Mouse (Mus musculus) ES-CJ7 (cell line): Measurements from ENCODE around the gene Nyap2.
"Not testable (repeated sequence)": the region's sequence is repeated elsewhere in the genome, so short reads cannot be mapped to it uniquely, and the experiment has no call there.

ENCODE experiments used
- DNase-seq: peaks from one replicate; pipeline ENCODE4 v3.0.0; 2011; ENCODE audit warnings: low read depth, low spot score

The Nyap2 gene

GRCm38 (mm10) chr1:81179725-81180124, 103.0 kb downstream of the Nyap2 start:
- DNase-seq = no peak

GRCm38 (mm10) chr1:81180686-81181085, 103.9 kb downstream of the Nyap2 start:
- no peak for DNase-seq

DNA sequence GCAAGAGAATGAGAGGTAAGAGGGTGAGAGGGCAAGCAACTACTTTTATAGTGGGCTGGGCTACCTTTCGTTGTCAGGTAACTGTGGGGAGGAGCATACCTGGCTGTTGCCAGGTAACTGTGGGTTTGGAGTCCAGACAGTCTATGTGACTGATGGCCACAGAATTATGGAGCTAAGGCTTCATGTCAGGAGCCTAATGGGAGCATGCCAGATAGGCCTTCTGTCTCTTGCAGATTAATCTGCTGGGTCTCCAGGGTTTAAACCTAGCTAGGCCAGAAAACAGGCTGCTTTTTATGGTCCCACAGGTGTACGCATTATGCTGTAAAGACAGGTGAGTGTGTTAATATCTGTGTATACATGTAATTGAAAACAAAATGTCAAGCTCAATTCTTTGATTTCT, 132.8 kb downstream of the Nyap2 start:
- no peak for DNase-seq

DNA sequence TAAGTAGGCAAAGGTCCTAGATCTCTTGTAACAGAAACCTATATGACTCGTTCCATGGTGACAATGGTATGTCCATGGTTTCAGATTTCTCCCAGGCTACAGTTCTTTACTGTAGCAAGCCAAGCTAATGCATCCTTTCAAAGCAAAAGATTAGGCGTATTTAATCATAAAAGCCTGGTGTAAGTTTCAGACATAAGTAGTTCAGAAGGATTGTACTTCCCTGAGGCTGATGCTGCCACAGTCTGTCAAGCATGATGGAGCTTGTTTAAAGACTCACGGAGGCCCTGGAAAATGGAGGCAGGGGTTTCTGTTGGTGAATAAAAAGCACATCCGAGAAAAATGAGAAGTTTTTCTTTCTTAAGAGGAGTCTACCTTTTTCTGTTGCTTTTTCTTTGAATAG, 134.7 kb downstream of the Nyap2 start:
- no peak for DNase-seq

- DNase-seq = no peak
Observed at GRCm38 (mm10) chr1:81219790-81220189, 143.0 kb downstream of the Nyap2 start.

DNA sequence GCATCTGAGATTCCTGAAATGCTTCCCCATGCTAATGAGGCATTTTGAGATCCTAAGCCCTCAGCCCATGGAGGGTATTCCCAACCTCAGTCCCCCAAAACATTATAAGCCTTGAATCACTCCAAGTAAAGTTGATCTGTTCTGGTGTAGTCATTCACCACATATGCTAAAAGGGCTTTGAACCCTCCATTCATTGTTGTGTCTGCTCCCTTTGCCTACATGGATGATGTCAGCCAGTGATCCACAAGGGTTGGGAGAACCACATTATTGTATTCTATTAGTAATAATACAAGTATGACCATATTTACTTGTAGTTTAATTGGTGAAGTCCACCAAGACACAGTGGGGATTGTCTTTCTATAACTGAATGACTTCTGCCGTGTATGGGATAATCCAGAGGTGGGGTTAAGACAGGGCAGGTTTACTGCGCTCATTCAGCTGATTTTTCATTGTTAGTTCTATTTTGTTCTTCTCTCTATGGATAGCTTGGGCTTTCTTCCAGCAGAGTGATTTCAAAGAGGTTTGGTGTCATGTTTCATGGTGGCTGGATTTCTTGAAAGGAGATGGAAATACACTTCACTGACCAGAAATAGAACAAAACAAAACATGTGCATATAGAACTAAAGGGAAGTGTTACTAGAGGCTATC, 155.1 kb downstream of the Nyap2 start:
- DNase-seq = no peak

GRCm38 (mm10) chr1:81232407-81232789, 155.6 kb downstream of the Nyap2 start:
- not testable (repeated sequence) for DNase-seq

GRCm38 (mm10) chr1:81248447-81249205, 171.9 kb downstream of the Nyap2 start:
- DNase-seq = no peak

- DNase-seq = no peak
Observed at GRCm38 (mm10) chr1:81250068-81250467, 173.3 kb downstream of the Nyap2 start.

GRCm38 (mm10) chr1:81266441-81266840, 189.7 kb downstream of the Nyap2 start:
- no peak for DNase-seq

- DNase-seq = no peak
Observed at GRCm38 (mm10) chr1:81280978-81281377, 204.2 kb downstream of the Nyap2 start.

- DNase-seq = no peak
Observed at GRCm38 (mm10) chr1:81285633-81286032, 208.9 kb downstream of the Nyap2 start.

DNA sequence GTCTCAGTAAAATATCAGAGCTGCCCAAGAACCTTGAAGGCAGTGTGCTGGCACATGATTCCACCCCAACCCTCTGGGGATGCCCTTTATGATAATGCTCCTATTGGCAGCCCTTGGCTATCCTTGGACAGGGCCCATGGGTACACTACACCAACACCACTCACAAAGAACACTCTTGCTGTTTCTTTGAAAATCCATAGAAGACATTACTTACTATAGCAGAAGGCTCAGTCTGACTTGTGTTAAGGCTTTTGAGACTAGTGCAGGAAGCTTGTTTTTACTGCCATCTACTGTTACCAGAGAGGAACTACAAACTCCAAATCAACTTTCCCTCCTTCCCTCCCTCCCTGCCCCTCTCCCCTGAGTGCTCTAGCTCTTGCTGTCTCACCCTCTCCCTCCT, 210.3 kb downstream of the Nyap2 start:
- peak; percentile 70 for DNase-seq

DNA sequence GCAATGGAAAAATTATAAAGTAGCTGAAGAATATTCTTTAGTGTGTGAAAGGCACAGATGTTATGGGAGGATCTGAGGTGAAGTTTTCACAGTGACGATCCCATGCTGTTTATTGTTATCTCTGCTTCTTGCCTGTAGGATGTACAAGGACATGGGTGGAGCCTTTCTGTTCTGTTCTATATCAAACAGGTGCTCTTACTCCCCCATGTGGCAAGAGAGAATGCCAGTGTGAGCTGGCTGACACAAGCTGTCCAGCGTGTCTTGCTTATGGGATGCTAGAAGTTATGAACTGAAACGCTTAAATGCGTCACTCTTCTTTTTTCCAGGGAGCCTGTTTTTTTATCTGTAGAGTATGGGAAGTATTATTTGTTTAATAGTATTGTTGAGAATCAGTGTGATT, 224.0 kb downstream of the Nyap2 start:
- DNase-seq = peak; percentile 78

- peak; percentile 60 for DNase-seq
Observed at GRCm38 (mm10) chr1:81301661-81302060, 224.9 kb downstream of the Nyap2 start.

- DNase-seq = peak; percentile 54
Observed at GRCm38 (mm10) chr1:81303389-81303788, 226.6 kb downstream of the Nyap2 start.

- peak; percentile 33 for DNase-seq
Observed at GRCm38 (mm10) chr1:81307407-81307806, 230.7 kb downstream of the Nyap2 start.

GRCm38 (mm10) chr1:81307934-81308333, 231.2 kb downstream of the Nyap2 start:
- DNase-seq = no peak

DNA sequence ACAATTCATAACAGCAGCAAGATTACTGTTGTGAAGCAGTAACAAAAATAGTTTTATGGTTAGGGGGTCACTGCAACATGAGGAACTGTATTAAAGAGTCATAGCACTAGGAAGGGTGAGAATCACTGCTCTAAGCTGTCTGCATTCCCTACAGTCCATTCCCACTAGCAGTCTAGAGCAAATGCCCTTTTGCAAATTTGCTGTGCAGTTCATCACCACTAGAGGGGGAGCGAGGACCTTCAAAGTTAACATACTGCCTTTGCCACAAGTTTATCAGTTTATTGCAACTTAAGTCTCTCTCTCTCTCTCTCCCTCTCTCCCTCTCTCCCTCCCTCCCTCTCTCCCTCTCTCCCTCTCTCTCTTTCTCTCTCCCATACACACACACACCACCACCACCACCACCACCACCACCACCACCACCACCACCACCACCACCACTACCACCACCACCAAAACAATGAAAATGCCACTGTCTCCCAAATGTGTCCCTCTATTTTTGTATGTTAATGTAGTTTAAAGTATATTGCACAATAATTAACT, 233.4 kb downstream of the Nyap2 start:
- DNase-seq = peak; percentile 78

DNA sequence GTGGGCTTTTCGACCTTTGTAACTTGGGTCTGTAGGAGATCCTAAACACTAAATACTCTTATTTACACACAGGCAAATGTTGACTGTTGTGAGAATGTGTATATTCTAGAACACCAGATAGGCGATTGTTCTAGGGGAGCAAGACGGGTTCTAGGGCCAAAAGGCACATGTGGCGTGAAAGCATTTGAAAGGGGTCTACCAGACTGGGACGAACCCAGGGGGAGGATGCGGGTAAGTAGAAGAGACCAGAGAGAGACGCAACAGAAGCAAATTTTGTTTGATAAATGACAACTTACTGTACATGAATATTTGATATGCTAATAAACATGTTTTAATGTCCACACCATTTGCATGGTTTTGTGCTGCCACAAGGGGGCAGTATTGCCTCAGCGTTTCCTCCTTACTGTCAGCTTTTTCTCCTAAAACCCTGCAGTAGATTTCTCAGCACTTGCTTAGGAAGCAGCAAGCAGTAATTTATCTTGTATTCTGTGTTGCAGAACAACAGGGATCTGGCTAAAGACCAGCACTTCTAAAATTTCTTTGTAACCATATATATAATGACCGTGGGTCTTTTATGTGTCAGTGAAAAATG, 239.7 kb downstream of the Nyap2 start:
- DNase-seq = peak; percentile 46

DNA sequence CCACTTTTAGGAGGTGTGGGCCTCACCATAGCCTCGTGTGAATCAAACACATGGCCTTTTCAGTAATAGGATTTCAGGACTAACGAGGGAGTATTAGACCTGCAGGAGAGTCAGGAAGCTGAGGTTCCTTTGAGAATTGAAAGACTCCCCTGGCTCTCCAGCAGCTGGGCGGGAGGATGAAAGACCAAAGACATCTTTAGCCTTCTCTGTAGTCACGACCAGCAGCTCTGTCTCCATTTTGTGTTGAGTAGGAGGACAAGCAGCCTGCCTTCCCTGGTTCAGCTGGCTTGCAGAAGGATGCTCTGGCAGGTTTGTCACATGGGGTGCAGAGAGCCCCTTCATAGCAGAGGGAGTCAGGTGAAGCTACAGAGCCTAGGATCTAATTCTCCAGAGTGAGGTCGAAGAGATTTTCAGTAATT, 240.3 kb downstream of the Nyap2 start:
- no peak for DNase-seq

DNA sequence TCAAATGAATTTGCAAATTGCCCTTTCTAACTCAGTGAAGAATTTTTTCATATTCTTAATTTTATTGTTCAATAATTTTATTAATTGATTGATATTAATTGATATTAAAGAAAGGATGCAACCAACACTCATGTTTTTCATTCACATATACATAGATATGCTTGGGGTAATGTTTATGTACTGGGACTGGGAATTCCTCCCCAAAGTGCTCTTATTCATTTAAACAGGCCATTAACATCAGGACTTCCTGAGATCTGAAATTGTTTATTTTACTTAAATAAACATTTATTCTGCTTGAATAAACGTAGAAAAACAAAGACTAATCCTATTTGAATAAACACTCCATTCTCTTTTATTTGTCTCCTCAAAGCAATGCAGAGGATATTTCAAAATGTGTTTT, 311.0 kb downstream of the Nyap2 start:
- no peak for DNase-seq
